Mouse (Mus musculus): Measurements from ENCODE around the gene Ttc23. TPM values are rescaled to one million over a fixed set of nuclear protein-coding genes. Genes with fewer than 3 reads are reported as not detected.

The Ttc23 gene
- polyA plus RNA-seq, 1 experiment, result 1.2 TPM

DNA sequence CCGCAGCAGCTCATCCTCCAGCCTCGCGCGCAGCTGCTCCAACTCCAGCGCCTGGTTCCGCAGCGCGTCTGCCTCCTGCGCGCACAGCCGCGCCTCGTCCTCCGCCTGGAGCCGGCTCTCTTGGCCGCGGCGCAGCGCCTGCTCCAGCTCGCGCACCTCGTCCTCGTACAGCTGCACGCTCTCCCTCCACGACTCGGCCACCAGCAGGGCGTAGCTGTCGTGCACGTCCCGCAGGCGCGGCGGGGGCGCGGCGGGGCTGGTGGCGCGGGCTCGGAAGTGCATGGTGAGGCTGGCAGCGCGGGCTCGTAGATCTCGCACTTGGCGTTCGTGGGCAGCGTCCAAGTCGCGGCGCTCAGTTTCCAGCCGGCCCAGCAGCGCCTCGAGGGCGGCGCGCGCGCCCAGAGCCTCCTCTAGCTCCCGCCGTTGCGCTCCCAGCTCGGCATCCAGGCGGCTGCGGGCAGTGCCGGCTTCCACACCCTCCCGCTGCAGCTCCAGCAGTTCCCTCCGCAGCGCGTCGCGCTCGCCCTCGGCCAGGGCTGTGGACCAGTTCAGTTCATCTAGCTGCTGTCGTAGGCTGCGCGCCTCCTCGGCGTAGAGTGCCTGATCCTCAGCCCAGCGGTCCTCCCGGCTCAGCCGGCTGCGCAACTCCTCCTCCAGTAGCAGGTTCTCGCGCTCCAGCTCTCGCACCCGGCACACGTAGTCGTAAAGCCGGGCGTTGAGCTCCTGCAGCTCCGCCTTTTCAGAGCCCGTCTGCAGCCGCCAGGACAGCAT is 111.8 kb downstream of the Ttc23 start:
- no peak for DNase-seq (ENCODE audit: low read depth in 1 of 2, low spot score in 2 of 2)
- peaks cover 7% of the 10 kb centered on the region for H3K4me1 ChIP-seq (ENCODE audit: control insufficient read depth, insufficient read depth, insufficient read length)
- H3K36me3 ChIP-seq (ENCODE audit: control insufficient read depth, insufficient read depth, low read length), result no peaks in the 10 kb centered on the region
- H3K4me3 ChIP-seq (ENCODE audit: extremely low read depth, insufficient read depth, insufficient read length), result peak overlapping the region; percentile 53; the same call in 1 of the 2 replicates
- no peak for TF ChIP-seq POLR2A (IDR thresholded peaks at IDR 0.05; ENCODE audit: low read depth, low read length)
- no peak for TF ChIP-seq CTCF (IDR thresholded peaks at IDR 0.05; ENCODE audit: extremely low read depth, insufficient read depth, insufficient read length, insufficient replicate concordance)
- 3% methylated on average over 84 of the region's 92 CpGs for WGBS
- H3K27ac ChIP-seq (ENCODE audit: insufficient read depth, low read length), result no peak overlapping the region
- H3K27me3 ChIP-seq (ENCODE audit: control insufficient read depth, insufficient read depth, low read length), result peaks cover 4% of the 10 kb centered on the region; the same call in 1 of the 2 replicates

- Histone ChIP-seq H3K4me3 (ENCODE audit: extremely low read depth, insufficient read depth, insufficient read length) (peak within 1 kb of the TSS; percentile 53; the same call in 1 of the 2 replicates), H3K4me1 (ENCODE audit: control insufficient read depth, insufficient read depth, insufficient read length) (peaks cover 7% of the 10 kb centered on the region), H3K27me3 (ENCODE audit: control insufficient read depth, insufficient read depth, low read length) (peaks cover 4% of the 10 kb centered on the region; the same call in 1 of the 2 replicates), H3K27ac (ENCODE audit: insufficient read depth, low read length) (no peak within 1 kb of the TSS), H3K36me3 (ENCODE audit: control insufficient read depth, insufficient read depth, low read length) (no peaks in the 10 kb centered on the region)
- WGBS, result under 1% methylated on average over 36 of the region's 37 CpGs
- TF ChIP-seq CTCF (IDR thresholded peaks at IDR 0.05; ENCODE audit: extremely low read depth, insufficient read depth, insufficient read length, insufficient replicate concordance), result peak; percentile 62; the same call in 1 of the 2 replicates
- TF ChIP-seq POLR2A (IDR thresholded peaks at IDR 0.05; ENCODE audit: low read depth, low read length), result no peak
- peak in 1 of 2 experiments; percentile 25 for DNase-seq (ENCODE audit: low read depth in 1 of 2, low spot score in 2 of 2)
Observed at GRCm38 (mm10) chr7:67759629-67759995, 112.4 kb downstream of the Ttc23 start, which contains the start of gene Synm. TSS of gene Synm (minus strand) at chr7:67759742.

DNA sequence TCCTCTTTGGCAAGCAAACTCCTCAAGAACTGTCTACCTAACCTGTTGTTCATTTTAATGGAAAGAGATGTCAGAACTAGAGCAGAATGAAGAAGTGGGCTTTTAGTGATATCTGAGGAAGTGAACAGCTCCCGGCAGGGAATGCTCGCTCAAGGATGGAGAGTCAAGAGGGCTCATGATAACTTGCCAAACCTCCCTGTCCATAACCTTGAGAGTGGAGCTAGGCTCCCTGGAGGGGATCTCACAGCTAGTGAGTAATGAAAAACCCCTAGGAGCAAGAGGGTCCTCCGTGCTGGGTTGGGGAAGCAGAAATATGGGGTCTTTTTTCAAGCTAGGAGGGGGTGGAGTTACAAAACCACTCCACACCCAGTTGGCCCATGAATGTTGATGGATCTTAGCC is 116.4 kb downstream of the Ttc23 start:
- H3K4me1 ChIP-seq (ENCODE audit: control insufficient read depth, insufficient read depth, insufficient read length), result peaks cover 7% of the 10 kb centered on the region
- no peak overlapping the region for H3K4me3 ChIP-seq (ENCODE audit: extremely low read depth, insufficient read depth, insufficient read length)
- TF ChIP-seq POLR2A (IDR thresholded peaks at IDR 0.05; ENCODE audit: low read depth, low read length), result no peak
- no peak for TF ChIP-seq CTCF (IDR thresholded peaks at IDR 0.05; ENCODE audit: extremely low read depth, insufficient read depth, insufficient read length, insufficient replicate concordance)
- H3K27me3 ChIP-seq (ENCODE audit: control insufficient read depth, insufficient read depth, low read length), result peaks cover 4% of the 10 kb centered on the region; the same call in 1 of the 2 replicates
- no peaks in the 10 kb centered on the region for H3K36me3 ChIP-seq (ENCODE audit: control insufficient read depth, insufficient read depth, low read length)
- no peak for DNase-seq (ENCODE audit: low read depth in 1 of 2, low spot score in 2 of 2)
- WGBS, result 70% methylated on average over 3 of the region's 3 CpGs
- H3K27ac ChIP-seq (ENCODE audit: insufficient read depth, low read length), result no peak overlapping the region

GRCm38 (mm10) chr7:67768125-67768524 is 120.9 kb downstream of the Ttc23 start:
- TF ChIP-seq CTCF (IDR thresholded peaks at IDR 0.05; ENCODE audit: extremely low read depth, insufficient read depth, insufficient read length, insufficient replicate concordance), result no peak
- TF ChIP-seq POLR2A (IDR thresholded peaks at IDR 0.05; ENCODE audit: low read depth, low read length), result no peak
- WGBS, result 86% methylated on average over 3 of the region's 3 CpGs
- no peak for DNase-seq (ENCODE audit: low read depth in 1 of 2, low spot score in 2 of 2)

DNA sequence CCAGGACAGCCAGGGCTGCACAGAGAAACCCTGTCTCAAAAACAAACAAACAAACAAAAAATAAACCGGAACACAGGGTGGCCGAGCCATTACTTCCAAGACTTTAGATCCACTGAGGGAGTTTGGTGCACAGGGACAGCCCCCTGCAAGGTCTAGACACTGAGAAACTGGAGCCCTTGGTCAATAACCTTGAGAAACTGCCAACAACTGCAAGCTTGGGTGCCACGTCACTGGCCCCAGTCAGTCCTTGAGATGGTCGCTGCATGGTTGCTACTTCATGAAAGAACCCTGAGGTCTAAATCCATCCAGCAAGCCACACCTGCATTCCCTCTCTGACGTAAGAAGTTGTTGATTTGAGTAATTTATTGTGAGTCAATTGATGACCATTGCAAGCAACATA is 122.3 kb downstream of the Ttc23 start:
- DNase-seq (ENCODE audit: low read depth in 1 of 2, low spot score in 2 of 2), result no peak
- Histone ChIP-seq H3K27ac (ENCODE audit: insufficient read depth, low read length) (no peak overlapping the region), H3K4me1 (ENCODE audit: control insufficient read depth, insufficient read depth, insufficient read length) (no peaks in the 10 kb centered on the region), H3K36me3 (ENCODE audit: control insufficient read depth, insufficient read depth, low read length) (no peaks in the 10 kb centered on the region), H3K27me3 (ENCODE audit: control insufficient read depth, insufficient read depth, low read length) (no peaks in the 10 kb centered on the region), H3K4me3 (ENCODE audit: extremely low read depth, insufficient read depth, insufficient read length) (no peak overlapping the region)
- TF ChIP-seq CTCF (IDR thresholded peaks at IDR 0.05; ENCODE audit: extremely low read depth, insufficient read depth, insufficient read length, insufficient replicate concordance) (no peak), POLR2A (IDR thresholded peaks at IDR 0.05; ENCODE audit: low read depth, low read length) (no peak)
- 89% methylated on average over 5 of the region's 5 CpGs for WGBS

More at GRCm38 (mm10) chr7:67768125-67768524, 120.9 kb downstream of the Ttc23 start:
- Histone ChIP-seq H3K27ac (ENCODE audit: insufficient read depth, low read length) (no peak overlapping the region), H3K4me3 (ENCODE audit: extremely low read depth, insufficient read depth, insufficient read length) (no peak overlapping the region), H3K4me1 (ENCODE audit: control insufficient read depth, insufficient read depth, insufficient read length) (no peaks in the 10 kb centered on the region), H3K36me3 (ENCODE audit: control insufficient read depth, insufficient read depth, low read length) (no peaks in the 10 kb centered on the region), H3K27me3 (ENCODE audit: control insufficient read depth, insufficient read depth, low read length) (no peaks in the 10 kb centered on the region)

DNA sequence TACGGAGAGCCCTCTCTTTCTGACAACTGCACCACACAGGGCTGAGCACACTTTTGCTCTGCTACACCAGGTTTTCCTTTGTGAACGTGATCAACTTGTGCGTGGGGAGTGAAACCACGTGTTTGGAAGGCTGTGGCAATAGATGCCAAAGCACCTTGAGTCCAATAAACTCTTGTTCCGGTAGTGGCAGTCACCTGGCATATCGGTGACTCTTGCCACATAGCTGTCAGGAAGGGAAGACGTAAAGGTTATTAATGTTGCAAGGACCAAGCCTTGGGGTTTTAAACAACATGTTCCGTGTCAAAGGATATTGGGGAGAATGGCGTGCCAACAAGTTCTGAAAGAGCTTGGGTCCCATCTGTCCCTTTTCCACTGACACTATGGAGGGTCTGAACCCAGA is 125.0 kb downstream of the Ttc23 start:
- 87% methylated on average over 9 of the region's 9 CpGs for WGBS
- DNase-seq (ENCODE audit: low read depth in 1 of 2, low spot score in 2 of 2), result no peak

DNA sequence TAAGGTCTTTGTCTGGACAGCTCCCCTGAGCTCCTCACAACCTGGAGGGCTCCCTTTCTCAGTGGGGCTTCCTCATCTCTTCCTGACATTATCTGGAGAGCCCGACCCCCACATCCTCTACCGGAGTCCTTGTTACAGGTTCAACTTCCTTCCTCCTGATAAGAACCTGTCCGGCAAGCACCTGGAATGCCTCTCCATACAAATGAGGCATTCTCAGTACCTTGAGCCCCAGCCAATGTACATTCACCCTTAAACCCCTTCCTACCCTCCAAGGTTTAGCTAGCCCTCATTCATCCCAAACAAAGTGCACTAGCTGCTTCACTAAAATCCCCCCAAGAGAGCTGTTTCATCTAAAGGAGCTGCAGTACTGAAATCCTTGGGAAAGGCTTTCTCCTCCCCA is 128.4 kb downstream of the Ttc23 start:
- 41% methylated on average over 3 of the region's 3 CpGs for WGBS
- H3K4me1 ChIP-seq (ENCODE audit: control insufficient read depth, insufficient read depth, insufficient read length), result no peaks in the 10 kb centered on the region

More for the DNA sequence above, 125.0 kb downstream of the Ttc23 start:
- H3K4me3 ChIP-seq (ENCODE audit: extremely low read depth, insufficient read depth, insufficient read length), result no peak overlapping the region
- H3K27ac ChIP-seq (ENCODE audit: insufficient read depth, low read length), result no peak overlapping the region
- TF ChIP-seq POLR2A (IDR thresholded peaks at IDR 0.05; ENCODE audit: low read depth, low read length) (no peak), CTCF (IDR thresholded peaks at IDR 0.05; ENCODE audit: extremely low read depth, insufficient read depth, insufficient read length, insufficient replicate concordance) (no peak)
- H3K27me3 ChIP-seq (ENCODE audit: control insufficient read depth, insufficient read depth, low read length), result no peaks in the 10 kb centered on the region
- no peaks in the 10 kb centered on the region for H3K4me1 ChIP-seq (ENCODE audit: control insufficient read depth, insufficient read depth, insufficient read length)
- H3K36me3 ChIP-seq (ENCODE audit: control insufficient read depth, insufficient read depth, low read length), result no peaks in the 10 kb centered on the region

More for the DNA sequence above, 128.4 kb downstream of the Ttc23 start:
- no peaks in the 10 kb centered on the region for H3K36me3 ChIP-seq (ENCODE audit: control insufficient read depth, insufficient read depth, low read length)
- no peak overlapping the region for H3K4me3 ChIP-seq (ENCODE audit: extremely low read depth, insufficient read depth, insufficient read length)
- no peak for DNase-seq (ENCODE audit: low read depth in 1 of 2, low spot score in 2 of 2)
- TF ChIP-seq POLR2A (IDR thresholded peaks at IDR 0.05; ENCODE audit: low read depth, low read length) (no peak), CTCF (IDR thresholded peaks at IDR 0.05; ENCODE audit: extremely low read depth, insufficient read depth, insufficient read length, insufficient replicate concordance) (no peak)
- no peak overlapping the region for H3K27ac ChIP-seq (ENCODE audit: insufficient read depth, low read length)
- no peaks in the 10 kb centered on the region for H3K27me3 ChIP-seq (ENCODE audit: control insufficient read depth, insufficient read depth, low read length)

Measured in spleen, adult 2 months (tissue).